Mouse (Mus musculus) forebrain, embryonic 15.5 days (tissue): ENCODE data around the gene Smpdl3b. TPM values are rescaled to one million over a fixed set of nuclear protein-coding genes. Genes with fewer than 3 reads are reported as not detected.
"Not testable (repeated sequence)": the region's sequence is repeated elsewhere in the genome, so short reads cannot be mapped to it uniquely, and the experiment has no call there.

ENCODE experiments used
- ATAC-seq: fragments of 200-750 bp; cut with Nextera tagmentation; replicated peaks from 2 replicates; pipeline ENCODE4 v1.8.0; 2017; ENCODE audit warnings: mild to moderate bottlenecking, moderate TSS enrichment, moderate library complexity
- H3K27ac ChIP-seq: fragments of 300-500 bp; sonication (generic); replicated peaks from 2 replicates; pipeline ENCODE4 v1.5.1; 2015; ENCODE audit warnings: mild to moderate bottlenecking, inconsistent platforms
- H3K27me3 ChIP-seq: fragments of 300-500 bp; sonication (generic); 2 replicates; pipeline ENCODE4 v1.6.1; 2015; ENCODE audit warnings: inconsistent platforms
- H3K36me3 ChIP-seq: fragments of 300-500 bp; sonication (generic); 2 replicates; pipeline ENCODE4 v1.6.1; 2015; ENCODE audit warnings: mild to moderate bottlenecking, inconsistent platforms
- H3K4me1 ChIP-seq: fragments of 300-500 bp; sonication (generic); 2 replicates; pipeline ENCODE4 v1.6.1; 2015; ENCODE audit warnings: inconsistent platforms
- H3K4me2 ChIP-seq: fragments of 300-500 bp; sonication (generic); replicated peaks from 2 replicates; pipeline ENCODE4 v1.6.1; 2015; ENCODE audit warnings: mild to moderate bottlenecking, inconsistent platforms
- H3K4me3 ChIP-seq: fragments of 300-500 bp; sonication (generic); 2 replicates; pipeline ENCODE4 v1.5.1; 2015; ENCODE audit warnings: mild to moderate bottlenecking, inconsistent platforms
- H3K9ac ChIP-seq: fragments of 300-500 bp; sonication (generic); replicated peaks from 2 replicates; pipeline ENCODE4 v1.6.1; 2015; ENCODE audit warnings: mild to moderate bottlenecking, inconsistent platforms
- H3K9me3 ChIP-seq: fragments of 300-500 bp; sonication (generic); 2 replicates; pipeline ENCODE4 v1.6.1; 2016; ENCODE audit warnings: inconsistent platforms
- WGBS: fragments of 180-500 bp; shearing (Covaris S2); methylation state at CpG from one replicate; pipeline ENCODE4 v1.1.7; 2015; ENCODE audit warnings: mixed read lengths; 5-methylcytosine and 5-hydroxymethylcytosine counted together
- polyA plus RNA-seq: library from polyadenylated mRNA; unstranded; fragments of >200 nt; fragmentation: Nextera tagmentation; extraction: Ambion mirVana; gene quantifications from 2 replicates; pipeline ENCODE4 v1.2.1, GENCODE M21; 2015

Gene Smpdl3b
- 1.3 and 1.4 TPM in 2 replicates for polyA plus RNA-seq

DNA sequence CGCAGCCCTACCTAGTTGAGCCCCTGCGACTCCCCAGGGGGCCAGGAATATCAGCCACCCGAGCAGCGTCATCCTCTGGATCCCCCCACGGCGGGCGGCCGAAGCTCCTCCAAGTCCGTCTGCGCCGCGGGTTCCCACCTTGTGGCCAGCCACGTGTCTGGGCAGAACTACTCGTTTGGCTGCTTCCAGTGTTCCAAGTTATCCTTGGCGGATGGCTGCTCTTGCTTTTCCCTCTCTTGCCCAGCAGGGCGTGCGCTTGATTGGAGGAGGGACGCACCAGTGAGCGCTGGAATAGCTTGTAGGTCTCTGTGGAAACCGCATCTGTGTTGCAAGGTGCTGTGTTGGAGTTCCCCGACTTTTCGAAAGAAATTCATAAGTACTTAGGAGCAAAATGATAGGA is at the start of gene Smpdl3b:
Smpdl3b (minus strand) TSS at position 279 of the 400 bp plus-strand sequence.
- peak within 1 kb of the TSS; percentile 87 for H3K4me2 ChIP-seq
- H3K36me3 ChIP-seq = no peaks in the 10 kb centered on the region
- H3K27me3 ChIP-seq = peaks cover 10% of the 10 kb centered on the region
- ATAC-seq = peak; percentile 60; the same call in 1 of the 2 replicates
- no peaks in the 10 kb centered on the region for H3K9me3 ChIP-seq
- H3K9ac ChIP-seq = peak within 1 kb of the TSS; percentile 50; the same call in 1 of the 2 replicates
- H3K27ac ChIP-seq = no peak within 1 kb of the TSS
- WGBS = 1% methylated on average over 22 of the region's 22 CpGs
- peaks cover 11% of the 10 kb centered on the region for H3K4me1 ChIP-seq
- peak within 1 kb of the TSS; percentile 42 for H3K4me3 ChIP-seq

GRCm38 (mm10) chr4:132806620-132807191 is 49.7 kb upstream of the Smpdl3b start:
- H3K9ac ChIP-seq = no peak overlapping the region
- 90% methylated on average over 7 of the region's 7 CpGs for WGBS
- H3K27ac ChIP-seq = no peak overlapping the region
- H3K27me3 ChIP-seq = no peaks in the 10 kb centered on the region
- no peaks in the 10 kb centered on the region for H3K9me3 ChIP-seq
- no peaks in the 10 kb centered on the region for H3K4me1 ChIP-seq
- H3K36me3 ChIP-seq = no peaks in the 10 kb centered on the region
- H3K4me2 ChIP-seq = no peak overlapping the region
- H3K4me3 ChIP-seq = no peak overlapping the region
- no peak for ATAC-seq

DNA sequence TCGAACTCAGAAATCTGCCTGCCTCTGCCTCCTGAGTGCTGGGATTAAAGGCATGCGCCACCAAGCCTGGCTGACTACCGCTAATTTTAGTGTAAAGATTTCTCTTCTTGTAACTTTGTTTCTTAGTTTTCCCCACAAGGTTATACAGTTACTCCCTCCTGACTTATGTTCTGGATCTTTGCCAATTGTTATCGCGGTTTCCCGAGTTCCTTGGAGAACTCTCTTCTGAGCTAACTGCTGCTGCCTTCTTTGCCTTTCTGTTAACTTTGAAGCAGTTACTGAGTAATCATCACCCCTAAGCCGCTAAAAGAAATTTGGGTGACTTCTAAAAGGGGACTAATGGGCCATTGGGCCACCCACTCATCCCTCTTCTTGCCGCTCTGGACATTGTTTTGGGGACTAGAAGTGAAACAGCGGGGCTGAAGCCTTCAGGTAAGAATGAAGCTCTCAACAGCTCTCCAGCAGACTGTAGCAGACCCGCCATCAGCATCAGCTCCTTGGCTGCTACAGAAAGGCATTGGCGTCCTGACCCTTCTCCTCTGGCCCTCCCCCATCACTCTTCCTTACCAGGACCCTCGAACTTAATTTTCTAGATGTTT is 48.6 kb upstream of the Smpdl3b start:
- H3K9ac ChIP-seq = no peak overlapping the region
- H3K9me3 ChIP-seq = no peaks in the 10 kb centered on the region
- WGBS = 89% methylated on average over 12 of the region's 12 CpGs
- no peak for ATAC-seq
- no peak overlapping the region for H3K4me2 ChIP-seq
- H3K4me1 ChIP-seq = no peaks in the 10 kb centered on the region
- no peak overlapping the region for H3K4me3 ChIP-seq
- H3K27me3 ChIP-seq = no peaks in the 10 kb centered on the region
- no peak overlapping the region for H3K27ac ChIP-seq
- H3K36me3 ChIP-seq = no peaks in the 10 kb centered on the region

DNA sequence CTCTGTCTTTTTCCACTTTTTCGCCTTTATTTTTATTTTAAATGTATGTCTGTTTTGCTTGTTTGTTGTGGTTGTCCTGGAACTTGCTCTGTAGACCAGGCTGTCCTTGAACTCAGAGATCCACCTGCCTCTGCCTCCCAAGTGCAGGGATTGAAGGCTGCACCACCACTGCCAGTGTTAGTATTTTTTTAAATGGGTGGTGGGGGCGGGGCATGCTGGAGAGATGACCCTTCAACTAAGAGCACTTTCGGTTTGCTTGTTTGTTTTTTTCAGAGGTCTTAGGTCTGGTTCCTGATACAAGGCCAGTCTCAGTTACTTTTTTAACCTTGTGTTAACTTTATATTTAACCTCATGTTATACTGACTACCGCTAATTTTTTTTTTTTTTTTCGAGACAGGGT is 48.1 kb upstream of the Smpdl3b start:
- no peaks in the 10 kb centered on the region for H3K9me3 ChIP-seq
- H3K36me3 ChIP-seq = no peaks in the 10 kb centered on the region
- no peak overlapping the region for H3K4me2 ChIP-seq
- H3K4me1 ChIP-seq = no peaks in the 10 kb centered on the region
- no peak overlapping the region for H3K9ac ChIP-seq
- WGBS = 87% methylated on average over 5 of the region's 5 CpGs
- ATAC-seq = no peak
- no peaks in the 10 kb centered on the region for H3K27me3 ChIP-seq
- no peak overlapping the region for H3K4me3 ChIP-seq
- no peak overlapping the region for H3K27ac ChIP-seq

- Histone ChIP-seq H3K9ac (no peak overlapping the region), H3K9me3 (no peaks in the 10 kb centered on the region), H3K27me3 (no peaks in the 10 kb centered on the region), H3K4me2 (no peak overlapping the region), H3K27ac (no peak overlapping the region), H3K4me3 (no peak overlapping the region), H3K4me1 (no peaks in the 10 kb centered on the region), H3K36me3 (no peaks in the 10 kb centered on the region)
- WGBS = 93% methylated on average over 6 of the region's 6 CpGs
- no peak for ATAC-seq
Measured at GRCm38 (mm10) chr4:132804331-132804730, 47.3 kb upstream of the Smpdl3b start.

DNA sequence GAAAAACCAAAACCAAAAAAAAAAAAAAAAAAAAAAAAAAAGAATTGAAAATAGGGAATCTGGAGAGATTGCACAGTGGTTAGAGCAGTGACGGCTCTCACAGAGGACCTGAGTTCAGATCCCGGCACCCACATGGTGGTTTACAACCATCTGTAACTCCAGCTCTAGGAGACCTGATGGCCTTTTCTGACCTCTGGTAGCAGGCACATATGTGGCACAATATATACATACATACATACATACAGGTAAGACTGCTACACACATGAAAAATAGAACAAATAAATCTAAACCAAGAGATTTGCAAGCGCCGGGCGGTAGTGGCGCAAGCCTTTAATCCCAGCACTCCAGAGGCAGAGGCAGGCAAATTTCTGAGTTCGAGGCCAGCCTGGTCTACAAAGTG is 46.8 kb upstream of the Smpdl3b start:
- ATAC-seq = no peak
- no peaks in the 10 kb centered on the region for H3K4me1 ChIP-seq
- no peaks in the 10 kb centered on the region for H3K27me3 ChIP-seq
- H3K9me3 ChIP-seq = no peaks in the 10 kb centered on the region
- no peak overlapping the region for H3K4me3 ChIP-seq
- no peaks in the 10 kb centered on the region for H3K36me3 ChIP-seq
- no peak overlapping the region for H3K4me2 ChIP-seq
- WGBS = 97% methylated on average over 7 of the region's 7 CpGs
- no peak overlapping the region for H3K9ac ChIP-seq
- no peak overlapping the region for H3K27ac ChIP-seq

DNA sequence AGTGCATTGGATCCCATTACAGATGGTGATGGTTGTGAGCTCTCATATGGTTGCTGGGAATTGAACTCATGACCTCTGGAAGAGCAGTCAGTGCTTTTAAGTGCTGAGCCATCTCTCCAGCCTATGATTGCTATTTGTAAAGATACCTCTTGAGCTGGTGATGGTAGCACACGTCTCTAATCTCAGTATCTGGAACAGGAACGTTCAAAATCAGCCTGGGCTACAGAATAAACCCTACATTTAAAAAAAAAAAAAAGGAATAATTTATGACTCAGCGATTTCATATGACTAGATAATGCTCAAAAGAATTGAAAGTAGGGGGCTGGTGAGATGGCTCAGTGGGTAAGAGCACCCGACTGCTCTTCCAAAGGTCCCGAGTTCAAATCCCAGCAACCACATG is 46.2 kb upstream of the Smpdl3b start:
- ATAC-seq = no peak
- Histone ChIP-seq H3K4me2 (no peak overlapping the region), H3K27ac (no peak overlapping the region), H3K27me3 (no peaks in the 10 kb centered on the region), H3K4me1 (no peaks in the 10 kb centered on the region), H3K9me3 (no peaks in the 10 kb centered on the region), H3K4me3 (no peak overlapping the region), H3K9ac (no peak overlapping the region), H3K36me3 (no peaks in the 10 kb centered on the region)
- WGBS = 91% methylated on average over 5 of the region's 5 CpGs

- ATAC-seq = no peak
- H3K27ac ChIP-seq = no peak overlapping the region
- H3K27me3 ChIP-seq = no peaks in the 10 kb centered on the region
- no peaks in the 10 kb centered on the region for H3K4me1 ChIP-seq
- no peak overlapping the region for H3K4me3 ChIP-seq
- H3K9me3 ChIP-seq = no peaks in the 10 kb centered on the region
- 70% methylated on average over 16 of the region's 16 CpGs for WGBS
- H3K9ac ChIP-seq = no peak overlapping the region
- no peak overlapping the region for H3K4me2 ChIP-seq
- H3K36me3 ChIP-seq = no peaks in the 10 kb centered on the region
Measured at GRCm38 (mm10) chr4:132802171-132802637, 45.2 kb upstream of the Smpdl3b start.

- Histone ChIP-seq H3K36me3 (no peaks in the 10 kb centered on the region), H3K9me3 (no peaks in the 10 kb centered on the region), H3K4me3 (no peak overlapping the region), H3K4me1 (no peaks in the 10 kb centered on the region), H3K27ac (no peak overlapping the region), H3K4me2 (no peak overlapping the region), H3K9ac (no peak overlapping the region), H3K27me3 (no peaks in the 10 kb centered on the region)
- ATAC-seq = no peak
- 89% methylated on average over 18 of the region's 18 CpGs for whole genome bisulfite sequencing
Measured at GRCm38 (mm10) chr4:132801176-132802077, 44.4 kb upstream of the Smpdl3b start.

DNA sequence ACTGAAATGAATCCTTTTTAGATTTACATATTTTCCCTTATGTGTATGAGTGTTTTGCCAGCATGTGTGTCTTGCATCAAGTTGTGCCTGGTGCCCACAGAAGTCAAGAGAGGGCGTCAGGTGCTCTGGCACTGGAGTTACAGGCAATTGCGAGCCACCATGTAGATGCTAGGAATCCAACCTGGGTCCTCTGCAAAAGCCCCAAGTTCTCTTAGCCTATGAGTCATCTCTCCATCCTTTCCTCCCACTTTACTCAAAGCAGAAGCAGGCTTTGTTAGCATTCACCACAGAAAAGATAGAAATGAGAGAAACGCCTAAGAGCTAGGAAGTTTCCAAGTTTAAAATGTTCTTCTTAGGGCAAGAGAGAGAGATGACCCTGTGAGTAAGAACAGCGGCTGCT is 42.8 kb upstream of the Smpdl3b start:
- Histone ChIP-seq H3K4me3 (no peak overlapping the region), H3K4me2 (no peak overlapping the region), H3K9ac (no peak overlapping the region), H3K27me3 (peaks cover 6% of the 10 kb centered on the region), H3K36me3 (no peaks in the 10 kb centered on the region), H3K27ac (no peak overlapping the region), H3K9me3 (no peaks in the 10 kb centered on the region), H3K4me1 (0 out of 2 replicates have a peak, but pooled peaks cover 6% of the 10 kb centered on the region)
- no peak for ATAC-seq
- WGBS = 93% methylated on average over 4 of the region's 4 CpGs

- H3K9ac ChIP-seq, H3K4me1 ChIP-seq, H3K4me2 ChIP-seq, H3K27me3 ChIP-seq, H3K9me3 ChIP-seq, ATAC-seq, H3K36me3 ChIP-seq, H3K4me3 ChIP-seq, H3K27ac ChIP-seq: not testable (repeated sequence)
- WGBS = 88% methylated on average over 3 of the region's 3 CpGs
Measured at GRCm38 (mm10) chr4:132798666-132799065, 41.6 kb upstream of the Smpdl3b start.

DNA sequence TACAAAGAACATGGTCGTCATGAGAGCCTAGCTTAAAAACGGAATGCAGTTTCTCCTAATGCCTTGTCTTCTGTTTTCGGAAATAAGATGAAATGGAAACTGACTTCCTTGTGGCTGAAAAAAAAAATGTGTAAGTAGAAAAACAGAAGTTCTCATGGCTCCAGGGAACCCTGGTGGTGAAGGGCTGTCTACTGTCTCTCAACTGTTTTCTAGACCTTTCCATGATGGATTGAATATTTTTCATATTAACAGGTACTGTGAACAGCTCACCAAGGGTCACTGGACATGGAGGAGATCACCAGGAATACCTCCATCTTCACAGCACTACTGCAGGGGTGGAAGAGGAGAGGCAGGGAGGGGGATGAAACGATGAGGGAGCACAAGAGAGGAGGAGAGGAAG is 41.0 kb upstream of the Smpdl3b start:
- Histone ChIP-seq H3K27ac (no peak overlapping the region), H3K36me3 (no peaks in the 10 kb centered on the region), H3K9me3 (no peaks in the 10 kb centered on the region), H3K9ac (no peak overlapping the region), H3K4me3 (no peak overlapping the region), H3K4me1 (0 out of 2 replicates have a peak, but pooled peaks cover 6% of the 10 kb centered on the region), H3K4me2 (no peak overlapping the region), H3K27me3 (peaks cover 9% of the 10 kb centered on the region)
- ATAC-seq = no peak
- 77% methylated on average over 4 of the region's 4 CpGs for WGBS
